Mouse (Mus musculus): ENCODE measurements around the gene Slc17a3. TPM values are rescaled to one million over a fixed set of nuclear protein-coding genes. Genes with fewer than 3 reads are reported as not detected.

Gene Slc17a3
- polyA plus RNA-seq (2016; fragmentation: Nextera tagmentation; extraction: Ambion mirVana), result not detected in 2 replicates

- no peak within 1 kb of the TSS for H3K27ac ChIP-seq (replicated peaks)
- no peaks in the 10 kb centered on the region for H3K9me3 ChIP-seq (replicated peaks)
- DNase-seq (ENCODE audit: low spot score), result no peak
- no peaks in the 10 kb centered on the region for H3K36me3 ChIP-seq
- no peaks in the 10 kb centered on the region for H3K27me3 ChIP-seq (ENCODE audit: low read depth, poor library complexity, severe bottlenecking)
- WGBS, result 87% methylated on average over 2 of the region's 2 CpGs
- no peak within 1 kb of the TSS for H3K4me3 ChIP-seq
- H3K4me1 ChIP-seq, result no peaks in the 10 kb centered on the region
Measured at GRCm38 (mm10) chr13:23839308-23839707, at the start of gene Slc17a3. Gene Slc17a3 (plus strand): TSS chr13:23839434.

- H3K27me3 ChIP-seq (ENCODE audit: low read depth, poor library complexity, severe bottlenecking), result no peaks in the 10 kb centered on the region
- no peaks in the 10 kb centered on the region for H3K36me3 ChIP-seq
- no peak for DNase-seq (ENCODE audit: low spot score)
- no peaks in the 10 kb centered on the region for H3K4me1 ChIP-seq
- no peak overlapping the region for H3K27ac ChIP-seq (replicated peaks)
- no peaks in the 10 kb centered on the region for H3K9me3 ChIP-seq (replicated peaks)
- WGBS, result 44% methylated on average over 2 of the region's 2 CpGs
- no peak overlapping the region for H3K4me3 ChIP-seq
Measured at GRCm38 (mm10) chr13:23792520-23792919, 46.7 kb upstream of the Slc17a3 start.

- no peak for DNase-seq (ENCODE audit: low spot score)
- no peak overlapping the region for H3K27ac ChIP-seq (replicated peaks)
- H3K36me3 ChIP-seq, result no peaks in the 10 kb centered on the region
- no peak overlapping the region for H3K4me3 ChIP-seq
- no peaks in the 10 kb centered on the region for H3K27me3 ChIP-seq (ENCODE audit: low read depth, poor library complexity, severe bottlenecking)
- H3K4me1 ChIP-seq, result no peaks in the 10 kb centered on the region
- WGBS, result 86% methylated on average over 5 of the region's 5 CpGs
- H3K9me3 ChIP-seq (replicated peaks), result no peaks in the 10 kb centered on the region
Measured at GRCm38 (mm10) chr13:23799405-23799804, 39.8 kb upstream of the Slc17a3 start.

- Histone ChIP-seq H3K9me3 (replicated peaks) (no peaks in the 10 kb centered on the region), H3K4me1 (no peaks in the 10 kb centered on the region), H3K27me3 (ENCODE audit: low read depth, poor library complexity, severe bottlenecking) (no peaks in the 10 kb centered on the region), H3K27ac (replicated peaks) (no peak overlapping the region), H3K4me3 (no peak overlapping the region), H3K36me3 (no peaks in the 10 kb centered on the region)
- WGBS, result 72% methylated on average over 2 of the region's 2 CpGs
- DNase-seq (ENCODE audit: low spot score), result no peak
Measured at GRCm38 (mm10) chr13:23804532-23804931, 34.7 kb upstream of the Slc17a3 start.

GRCm38 (mm10) chr13:23806422-23807052, 32.7 kb upstream of the Slc17a3 start, which contains the start of gene Slc17a2:
Gene Slc17a2 (plus strand): TSS chr13:23806993.
- DNase-seq (ENCODE audit: low spot score), result no peak
- Histone ChIP-seq H3K9me3 (replicated peaks) (no peaks in the 10 kb centered on the region), H3K4me1 (no peaks in the 10 kb centered on the region), H3K36me3 (no peaks in the 10 kb centered on the region), H3K27ac (replicated peaks) (no peak within 1 kb of the TSS), H3K27me3 (ENCODE audit: low read depth, poor library complexity, severe bottlenecking) (no peaks in the 10 kb centered on the region), H3K4me3 (no peak within 1 kb of the TSS)
- 88% methylated on average over 15 of the region's 15 CpGs for WGBS

GRCm38 (mm10) chr13:23816148-23816547, 23.1 kb upstream of the Slc17a3 start:
- no peaks in the 10 kb centered on the region for H3K9me3 ChIP-seq (replicated peaks)
- no peaks in the 10 kb centered on the region for H3K4me1 ChIP-seq
- no peak for DNase-seq (ENCODE audit: low spot score)
- no peaks in the 10 kb centered on the region for H3K36me3 ChIP-seq
- WGBS, result 77% methylated on average over 2 of the region's 2 CpGs
- H3K27ac ChIP-seq (replicated peaks), result no peak overlapping the region
- no peaks in the 10 kb centered on the region for H3K27me3 ChIP-seq (ENCODE audit: low read depth, poor library complexity, severe bottlenecking)
- no peak overlapping the region for H3K4me3 ChIP-seq

GRCm38 (mm10) chr13:23820179-23820940, 18.9 kb upstream of the Slc17a3 start:
- WGBS, result 69% methylated on average over 4 of the region's 4 CpGs
- DNase-seq (ENCODE audit: low spot score), result no peak
- Histone ChIP-seq H3K9me3 (replicated peaks) (no peaks in the 10 kb centered on the region), H3K27ac (replicated peaks) (no peak overlapping the region), H3K36me3 (no peaks in the 10 kb centered on the region), H3K27me3 (ENCODE audit: low read depth, poor library complexity, severe bottlenecking) (no peaks in the 10 kb centered on the region), H3K4me3 (no peak overlapping the region), H3K4me1 (no peaks in the 10 kb centered on the region)

GRCm38 (mm10) chr13:23822213-23822612, 17.0 kb upstream of the Slc17a3 start:
- no peak for DNase-seq (ENCODE audit: low spot score)
- Histone ChIP-seq H3K27ac (replicated peaks) (no peak overlapping the region), H3K36me3 (no peaks in the 10 kb centered on the region), H3K4me3 (no peak overlapping the region), H3K9me3 (replicated peaks) (no peaks in the 10 kb centered on the region), H3K4me1 (no peaks in the 10 kb centered on the region), H3K27me3 (ENCODE audit: low read depth, poor library complexity, severe bottlenecking) (no peaks in the 10 kb centered on the region)
- WGBS, result 92% methylated on average over 3 of the region's 3 CpGs

- Histone ChIP-seq H3K27me3 (ENCODE audit: low read depth, poor library complexity, severe bottlenecking) (no peaks in the 10 kb centered on the region), H3K9me3 (replicated peaks) (no peaks in the 10 kb centered on the region), H3K4me3 (no peak overlapping the region), H3K4me1 (no peaks in the 10 kb centered on the region), H3K36me3 (no peaks in the 10 kb centered on the region), H3K27ac (replicated peaks) (no peak overlapping the region)
- 82% methylated on average over 3 of the region's 3 CpGs for WGBS
- DNase-seq (ENCODE audit: low spot score), result no peak
Measured at GRCm38 (mm10) chr13:23826606-23827005, 12.6 kb upstream of the Slc17a3 start.

- DNase-seq (ENCODE audit: low spot score), result peak; percentile 40
- no peaks in the 10 kb centered on the region for H3K9me3 ChIP-seq (replicated peaks)
- no peak overlapping the region for H3K4me3 ChIP-seq
- H3K27ac ChIP-seq (replicated peaks), result no peak overlapping the region
- H3K27me3 ChIP-seq (ENCODE audit: low read depth, poor library complexity, severe bottlenecking), result no peaks in the 10 kb centered on the region
- 26% methylated on average over 6 of the region's 6 CpGs for WGBS
- H3K36me3 ChIP-seq, result no peaks in the 10 kb centered on the region
- H3K4me1 ChIP-seq, result no peaks in the 10 kb centered on the region
Measured at GRCm38 (mm10) chr13:23833053-23833452, 6.2 kb upstream of the Slc17a3 start.

GRCm38 (mm10) chr13:23834836-23835235, 4.4 kb upstream of the Slc17a3 start:
- H3K27me3 ChIP-seq (ENCODE audit: low read depth, poor library complexity, severe bottlenecking), result no peaks in the 10 kb centered on the region
- WGBS, result 88% methylated on average over 5 of the region's 5 CpGs

GRCm38 (mm10) chr13:23836630-23837029, 2.6 kb upstream of the Slc17a3 start:
- no peaks in the 10 kb centered on the region for H3K36me3 ChIP-seq
- H3K9me3 ChIP-seq (replicated peaks), result no peaks in the 10 kb centered on the region
- no peak overlapping the region for H3K27ac ChIP-seq (replicated peaks)
- DNase-seq (ENCODE audit: low spot score), result no peak
- 94% methylated on average over 5 of the region's 5 CpGs for whole genome bisulfite sequencing
- no peaks in the 10 kb centered on the region for H3K27me3 ChIP-seq (ENCODE audit: low read depth, poor library complexity, severe bottlenecking)
- H3K4me1 ChIP-seq, result no peaks in the 10 kb centered on the region
- H3K4me3 ChIP-seq, result no peak overlapping the region

More at GRCm38 (mm10) chr13:23834836-23835235, 4.4 kb upstream of the Slc17a3 start:
- DNase-seq (ENCODE audit: low spot score), result no peak
- H3K9me3 ChIP-seq (replicated peaks), result no peaks in the 10 kb centered on the region
- no peaks in the 10 kb centered on the region for H3K36me3 ChIP-seq
- H3K27ac ChIP-seq (replicated peaks), result no peak overlapping the region
- H3K4me3 ChIP-seq, result no peak overlapping the region
- H3K4me1 ChIP-seq, result no peaks in the 10 kb centered on the region

- DNase-seq (ENCODE audit: low spot score), result no peak
- Histone ChIP-seq H3K27me3 (ENCODE audit: low read depth, poor library complexity, severe bottlenecking) (no peaks in the 10 kb centered on the region), H3K27ac (replicated peaks) (no peak overlapping the region), H3K9me3 (replicated peaks) (no peaks in the 10 kb centered on the region), H3K36me3 (no peaks in the 10 kb centered on the region), H3K4me1 (no peaks in the 10 kb centered on the region), H3K4me3 (no peak overlapping the region)
- WGBS, result 78% methylated on average over 4 of the region's 4 CpGs
Measured at GRCm38 (mm10) chr13:23845851-23846250, 6.6 kb downstream of the Slc17a3 start.
